Mouse (Mus musculus) cerebellum, adult 2 months (tissue): ENCODE measurements around the gene Hist2h2ab. TPM values are rescaled to one million over a fixed set of nuclear protein-coding genes. Genes with fewer than 3 reads are reported as not detected.

ENCODE experiments used
- DNase-seq, 2 experiments: peaks; one replicate each; pipeline ENCODE4 v3.0.0; 2021
- H3K27ac ChIP-seq: fragments of 200-500 bp; 2 replicates; pipeline ENCODE4 v1.5.1; 2012; ENCODE audit warnings: low read length, control low read depth, inconsistent platforms; ENCODE audit not compliant: insufficient read depth
- H3K27me3 ChIP-seq: fragments of 200-500 bp; 2 replicates; pipeline ENCODE4 v1.6.1; 2012; ENCODE audit warnings: inconsistent platforms, mild to moderate bottlenecking, low read length, moderate library complexity; ENCODE audit not compliant: control insufficient read depth, insufficient read depth
- H3K4me1 ChIP-seq: fragments of 200-500 bp; 2 replicates; pipeline ENCODE4 v1.6.1; 2011; ENCODE audit warnings: low read length; ENCODE audit not compliant: control insufficient read depth, insufficient read depth
- H3K4me3 ChIP-seq: fragments of 200-500 bp; replicated peaks from 2 replicates; pipeline ENCODE3; 2011; ENCODE audit warnings: mild to moderate bottlenecking, low read depth, low read length, control low read depth; ENCODE audit not compliant: insufficient read depth
- CTCF ChIP-seq: fragments of 200-500 bp; IDR thresholded peaks from 2 replicates; pipeline ENCODE4 v1.5.1; 2011; ENCODE audit warnings: low read depth, mild to moderate bottlenecking, control low read depth, low read length, moderate library complexity, borderline replicate concordance; ENCODE audit not compliant: insufficient read depth
- POLR2A ChIP-seq: fragments of 200-500 bp; IDR thresholded peaks from 2 replicates; pipeline ENCODE4 v1.6.1; 2011; ENCODE audit warnings: low read length, control low read depth, borderline replicate concordance; ENCODE audit not compliant: insufficient read depth
- WGBS: fragments of 180-500 bp; shearing (Covaris S2); methylation state at CpG from one replicate; pipeline ENCODE4 v1.1.7; 2018; 5-methylcytosine and 5-hydroxymethylcytosine counted together
- polyA plus RNA-seq: library from polyadenylated mRNA; depleted of rRNA; stranded (reverse); fragments of >200 nt; gene quantifications from 2 replicates; pipeline ENCODE4 v1.2.3, GENCODE M21; 2012

Hist2h2ab gene
- polyA plus RNA-seq, 1 experiment = 2.0 TPM

DNA sequence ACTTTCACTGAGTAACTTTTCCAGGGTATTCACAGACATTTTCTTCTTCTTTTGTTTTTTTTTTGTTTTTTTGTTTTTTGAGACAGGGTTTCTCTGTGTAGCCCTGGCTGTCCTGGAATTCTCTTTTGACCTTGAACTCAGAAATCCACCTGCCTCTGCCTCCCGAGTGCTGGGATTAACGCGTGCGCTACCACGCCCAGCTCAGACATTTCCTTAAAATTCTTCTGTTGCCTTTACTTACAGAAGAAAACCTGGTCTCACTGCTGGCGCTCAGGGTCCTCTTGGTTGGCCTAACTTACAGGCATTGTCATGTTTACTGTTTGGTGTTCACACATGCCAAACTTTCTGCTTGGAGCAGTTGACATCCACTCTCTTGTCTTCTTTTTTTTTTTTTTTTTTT, 44.4 kb upstream of the Hist2h2ab start:
- no peak overlapping the region for H3K4me3 ChIP-seq
- no peaks in the 10 kb centered on the region for H3K27me3 ChIP-seq
- WGBS = 93% methylated on average over 6 of the region's 6 CpGs

GRCm38 (mm10) chr3:96178427-96178826, 41.2 kb upstream of the Hist2h2ab start:
- DNase-seq = no peak
- Histone ChIP-seq H3K27me3 (no peaks in the 10 kb centered on the region), H3K4me3 (no peak overlapping the region), H3K4me1 (peaks cover 16% of the 10 kb centered on the region), H3K27ac (no peak overlapping the region)
- WGBS = 94% methylated on average over 4 of the region's 4 CpGs
- TF ChIP-seq CTCF (no peak), POLR2A (no peak)

More for the DNA sequence above, 44.4 kb upstream of the Hist2h2ab start:
- TF ChIP-seq CTCF (no peak), POLR2A (no peak)
- H3K27ac ChIP-seq = no peak overlapping the region
- DNase-seq = no peak
- peaks cover 11% of the 10 kb centered on the region for H3K4me1 ChIP-seq

DNA sequence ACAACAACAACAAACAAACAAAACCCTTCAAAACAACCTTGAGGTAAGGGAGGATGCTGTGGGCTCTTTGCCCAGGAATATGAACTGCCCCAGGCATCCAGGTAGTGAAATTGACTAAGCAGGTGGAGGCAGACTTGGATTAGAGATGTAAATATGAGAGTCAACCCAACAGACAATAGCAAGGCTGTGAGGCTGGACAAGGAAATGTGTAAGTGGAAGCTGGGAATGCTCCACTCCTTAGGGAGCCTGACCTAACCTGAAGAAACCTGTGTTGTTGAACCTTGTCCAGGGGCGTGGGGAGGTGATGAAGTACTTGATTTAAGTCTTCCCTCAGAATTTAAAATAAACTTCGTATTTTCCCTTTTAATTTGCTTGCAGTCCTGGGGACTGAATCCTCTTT, 40.8 kb upstream of the Hist2h2ab start:
- WGBS = 78% methylated on average over 2 of the region's 2 CpGs
- no peak for TF ChIP-seq POLR2A
- TF ChIP-seq CTCF = no peak
- peaks cover 19% of the 10 kb centered on the region for H3K4me1 ChIP-seq
- H3K4me3 ChIP-seq = no peak overlapping the region
- H3K27ac ChIP-seq = no peak overlapping the region
- H3K27me3 ChIP-seq = no peaks in the 10 kb centered on the region
- no peak for DNase-seq

DNA sequence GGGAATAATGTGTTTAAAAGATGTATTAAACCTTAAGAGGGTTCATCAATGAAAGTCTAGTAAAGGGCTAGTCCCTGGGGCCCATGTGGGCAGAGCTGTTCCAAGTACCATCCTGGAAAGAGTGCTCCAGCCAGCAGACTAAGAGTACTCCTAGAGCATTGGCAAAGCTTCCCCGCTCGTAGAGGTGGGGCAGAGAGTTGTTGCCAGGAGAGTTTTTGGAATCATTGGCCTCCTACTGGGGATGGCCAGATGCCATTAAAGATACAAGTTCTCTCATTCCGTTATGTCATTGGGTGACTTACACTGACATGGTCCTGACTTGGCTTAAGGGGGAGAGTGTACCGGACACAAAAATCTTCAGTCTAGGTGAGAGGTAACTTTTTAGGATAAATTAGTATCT, 40.1 kb upstream of the Hist2h2ab start:
- 14% methylated on average over 4 of the region's 4 CpGs for WGBS
- H3K4me3 ChIP-seq = no peak overlapping the region
- no peaks in the 10 kb centered on the region for H3K27me3 ChIP-seq
- peak; percentile 56 to 73 for DNase-seq
- no peak for TF ChIP-seq CTCF
- TF ChIP-seq POLR2A = no peak
- H3K4me1 ChIP-seq = peaks cover 21% of the 10 kb centered on the region
- no peak overlapping the region for H3K27ac ChIP-seq

DNA sequence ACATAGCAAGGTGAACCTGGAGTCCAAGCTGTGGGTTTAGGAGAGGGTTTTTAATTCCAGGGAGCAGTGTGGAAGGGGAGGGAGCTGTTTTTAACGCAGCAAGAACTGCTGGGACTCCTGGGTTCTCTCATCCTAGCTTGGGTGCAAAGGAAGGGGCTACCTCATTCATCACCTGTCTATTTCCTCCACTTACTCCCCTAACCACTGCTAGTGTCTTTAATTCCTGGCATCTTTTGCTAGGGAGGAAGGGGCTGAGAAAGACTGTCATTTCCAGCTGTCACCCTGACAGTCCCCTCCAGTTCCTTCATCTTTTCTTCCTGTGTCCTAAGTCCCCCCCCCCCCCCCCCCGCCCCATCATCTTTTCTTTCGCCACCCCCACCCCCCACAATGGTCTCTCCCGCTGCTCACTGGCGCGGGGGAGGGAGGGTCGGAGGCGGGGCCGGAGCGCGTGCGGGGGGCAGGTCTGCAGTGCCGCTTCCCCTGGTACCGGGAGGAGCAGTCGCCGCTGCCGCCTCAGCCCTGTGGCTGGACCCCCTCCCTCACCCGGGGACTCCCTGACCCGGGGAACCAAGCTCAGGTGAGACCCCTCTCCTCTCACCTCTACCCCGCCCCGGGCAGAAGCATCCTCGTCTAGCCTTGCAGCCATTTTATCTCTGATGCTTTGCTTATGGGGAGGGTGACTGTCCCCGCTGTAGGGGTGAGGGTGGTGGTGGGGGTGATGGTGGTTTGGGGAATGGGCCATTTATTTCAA, 38.8 kb upstream of the Hist2h2ab start, which contains the start of gene Sv2a:
Gene Sv2a (plus strand): TSS at position 425 of the 751 bp plus-strand sequence.
- Histone ChIP-seq H3K27ac (peak within 1 kb of the TSS; percentile 86), H3K4me1 (peaks cover 33% of the 10 kb centered on the region), H3K4me3 (peak within 1 kb of the TSS; percentile 65), H3K27me3 (no peaks in the 10 kb centered on the region)
- WGBS = under 1% methylated on average over 19 of the region's 23 CpGs
- TF ChIP-seq CTCF (no peak), POLR2A (peak; percentile 80)
- peak; percentile 85 to 87 for DNase-seq

- H3K4me1 ChIP-seq = peaks cover 37% of the 10 kb centered on the region
- peak; percentile 17; the same call in 1 of the 2 replicates for TF ChIP-seq POLR2A
- no peak for TF ChIP-seq CTCF
- H3K27me3 ChIP-seq = no peaks in the 10 kb centered on the region
- 7% methylated on average over 12 of the region's 12 CpGs for WGBS
- peak overlapping the region; percentile 65 for H3K4me3 ChIP-seq
- peak overlapping the region; percentile 86 for H3K27ac ChIP-seq
- DNase-seq = peak; percentile 60 to 63
Measured at GRCm38 (mm10) chr3:96181510-96182381, 37.9 kb upstream of the Hist2h2ab start.

DNA sequence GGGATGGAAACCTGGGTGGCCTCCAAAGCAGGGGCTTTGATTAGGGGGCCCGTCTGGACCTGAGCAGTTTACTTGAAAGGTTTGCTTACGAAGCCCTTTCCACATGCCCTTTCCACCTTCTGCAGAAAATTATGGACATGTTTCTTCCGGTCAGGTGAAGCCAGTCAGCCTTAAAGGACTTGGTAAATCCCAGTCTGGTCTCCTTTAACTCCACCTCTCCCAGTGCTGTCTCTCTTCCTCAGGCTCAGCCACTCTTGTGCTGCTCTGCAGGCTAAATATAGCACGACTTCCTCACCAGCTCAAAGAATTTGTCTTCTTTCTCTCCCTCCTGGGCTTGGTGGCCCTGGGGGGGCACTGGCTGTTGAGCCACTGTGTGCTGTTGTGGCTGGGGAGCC, 37.3 kb upstream of the Hist2h2ab start:
- DNase-seq = peak; percentile 55 to 58
- H3K27me3 ChIP-seq = no peaks in the 10 kb centered on the region

DNA sequence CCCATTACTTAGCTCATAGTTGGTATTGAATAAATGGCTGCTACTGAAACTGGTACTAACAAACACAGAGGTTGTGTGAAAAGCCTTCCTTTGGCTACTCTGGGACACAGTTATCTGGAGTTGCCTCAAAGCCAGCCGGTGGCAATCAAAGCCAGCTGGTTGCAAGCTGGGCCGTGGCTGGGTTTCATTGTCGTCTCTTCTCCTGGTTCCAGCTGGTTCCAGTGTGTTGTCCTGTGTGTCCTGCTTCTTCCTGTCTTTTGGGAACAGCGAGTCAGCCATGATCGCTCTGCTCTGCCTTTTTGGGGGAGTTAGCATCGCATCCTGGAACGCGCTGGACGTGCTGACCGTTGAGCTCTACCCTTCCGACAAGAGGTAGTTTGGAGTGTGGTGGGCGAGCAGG, 26.7 kb upstream of the Hist2h2ab start:
- Histone ChIP-seq H3K27me3 (no peaks in the 10 kb centered on the region), H3K4me1 (no peaks in the 10 kb centered on the region; the same call in 1 of the 2 replicates), H3K4me3 (no peak overlapping the region), H3K27ac (no peak overlapping the region)
- no peak for DNase-seq
- 56% methylated on average over 12 of the region's 12 CpGs for WGBS
- TF ChIP-seq CTCF = no peak
- no peak for TF ChIP-seq POLR2A

More for the DNA sequence above, 37.3 kb upstream of the Hist2h2ab start:
- H3K27ac ChIP-seq = peak overlapping the region; percentile 86
- TF ChIP-seq POLR2A (no peak), CTCF (no peak)
- peak overlapping the region; percentile 65 for H3K4me3 ChIP-seq
- WGBS = 5% methylated on average over 4 of the region's 4 CpGs
- H3K4me1 ChIP-seq = peaks cover 37% of the 10 kb centered on the region
